Mouse (Mus musculus): Measurements from ENCODE around the gene Cdk16.
"Not testable (repeated sequence)": the region's sequence is repeated elsewhere in the genome, so short reads cannot be mapped to it uniquely, and the experiment has no call there.

Gene Cdk16

GRCm38 (mm10) chrX:20687519-20688067, at the start of gene Cdk16:
Cdk16 (plus strand) TSS chrX:20687954.
- in situ Hi-C loops (cut with MboI; ENCODE audit: low sequenced_read_pairs): no loop called here

GRCm38 (mm10) chrX:20638141-20638540, 49.6 kb upstream of the Cdk16 start:
- in situ Hi-C loops (cut with MboI; ENCODE audit: low sequenced_read_pairs): no loop called here

- in situ Hi-C loops (cut with MboI; ENCODE audit: low sequenced_read_pairs): no loop called here
Observed at GRCm38 (mm10) chrX:20644780-20645179, 43.0 kb upstream of the Cdk16 start.

- in situ Hi-C loops (cut with MboI; ENCODE audit: low sequenced_read_pairs): loop anchor here (25.0 kb wide), 1 partner anchor 280 kb away; the partner anchor contains the start of gene Cfp
Observed at GRCm38 (mm10) chrX:20657593-20657992, 30.2 kb upstream of the Cdk16 start.

GRCm38 (mm10) chrX:20658026-20658652, 29.6 kb upstream of the Cdk16 start, which contains the start of gene Uba1:
Uba1 (plus strand) TSS chrX:20658326.
- in situ Hi-C loops (cut with MboI; ENCODE audit: low sequenced_read_pairs): loop anchor here (25.0 kb wide), 1 partner anchor 279 kb away; the partner anchor contains the start of gene Cfp

- in situ Hi-C loops (cut with MboI; ENCODE audit: low sequenced_read_pairs): loop anchor here (25.0 kb wide), 1 partner anchor 278 kb away; the partner anchor contains the start of gene Cfp
Observed at GRCm38 (mm10) chrX:20658891-20659406, 28.8 kb upstream of the Cdk16 start.

GRCm38 (mm10) chrX:20662317-20662715, 25.4 kb upstream of the Cdk16 start:
- in situ Hi-C loops (cut with MboI; ENCODE audit: low sequenced_read_pairs): loop anchor here (25.0 kb wide), 1 partner anchor 275 kb away; the partner anchor contains the start of gene Cfp

- in situ Hi-C loops (cut with MboI; ENCODE audit: low sequenced_read_pairs): loop anchor here (25.0 kb wide), 1 partner anchor 274 kb away; the partner anchor contains the start of gene Cfp
Observed at GRCm38 (mm10) chrX:20662716-20663443, 24.9 kb upstream of the Cdk16 start.

GRCm38 (mm10) chrX:20663444-20663790, 24.3 kb upstream of the Cdk16 start:
- in situ Hi-C loops (cut with MboI; ENCODE audit: low sequenced_read_pairs): loop anchor here (25.0 kb wide), 1 partner anchor 274 kb away; the partner anchor contains the start of gene Cfp

GRCm38 (mm10) chrX:20688068-20688547, 354 bp downstream of the Cdk16 start:
- in situ Hi-C loops (cut with MboI; ENCODE audit: low sequenced_read_pairs): no loop called here

GRCm38 (mm10) chrX:20688615-20689014, 861 bp downstream of the Cdk16 start:
- in situ Hi-C loops (cut with MboI; ENCODE audit: low sequenced_read_pairs): no loop called here

- in situ Hi-C loops (cut with MboI; ENCODE audit: low sequenced_read_pairs): no loop called here
Observed at GRCm38 (mm10) chrX:20691566-20691965, 3.8 kb downstream of the Cdk16 start.

GRCm38 (mm10) chrX:20692616-20693015, 4.9 kb downstream of the Cdk16 start:
- in situ Hi-C loops (cut with MboI; ENCODE audit: low sequenced_read_pairs): no loop called here

GRCm38 (mm10) chrX:20695842-20696241, 8.1 kb downstream of the Cdk16 start:
- in situ Hi-C loops (cut with MboI; ENCODE audit: low sequenced_read_pairs): no loop called here

- in situ Hi-C loops (cut with MboI; ENCODE audit: low sequenced_read_pairs): no loop called here
Observed at GRCm38 (mm10) chrX:20703741-20704290, 16.1 kb downstream of the Cdk16 start, which contains the start of gene Usp11. Usp11 (plus strand) TSS chrX:20703906.

- in situ Hi-C loops (cut with MboI; ENCODE audit: low sequenced_read_pairs): no loop called here
Observed at GRCm38 (mm10) chrX:20704295-20705082, 16.7 kb downstream of the Cdk16 start.

GRCm38 (mm10) chrX:20705083-20705402, 17.3 kb downstream of the Cdk16 start:
- in situ Hi-C loops (cut with MboI; ENCODE audit: low sequenced_read_pairs): no loop called here

GRCm38 (mm10) chrX:20728681-20729080, 40.9 kb downstream of the Cdk16 start:
- in situ Hi-C loops (cut with MboI; ENCODE audit: low sequenced_read_pairs): no loop called here

GRCm38 (mm10) chrX:20730048-20730447, 42.3 kb downstream of the Cdk16 start:
- in situ Hi-C loops (cut with MboI; ENCODE audit: low sequenced_read_pairs): not testable (repeated sequence)

GRCm38 (mm10) chrX:20736479-20736878, 48.7 kb downstream of the Cdk16 start:
- in situ Hi-C loops (cut with MboI; ENCODE audit: low sequenced_read_pairs): no loop called here

Measured in CH12F3 (cell line).